Mouse (Mus musculus) stomach, postnatal 0 days (tissue): ENCODE measurements around the gene Cpa4. TPM values are rescaled to one million over a fixed set of nuclear protein-coding genes. Genes with fewer than 3 reads are reported as not detected.

Experiments
- ATAC-seq: fragments of 200-750 bp; cut with Nextera tagmentation; 2 replicates; pipeline ENCODE4 v1.8.0; 2017; ENCODE audit not compliant: low FRiP score, low TSS enrichment
- DNase-seq: peaks from one replicate; pipeline ENCODE4 v3.0.0-alpha.2; 2016; ENCODE audit warnings: low spot score
- H3K27ac ChIP-seq: fragments of 300-500 bp; sonication (generic); replicated peaks from 2 replicates; pipeline ENCODE4 v1.5.1; 2014; ENCODE audit warnings: mild to moderate bottlenecking, control low read depth
- H3K27me3 ChIP-seq: fragments of 300-500 bp; sonication (generic); 2 replicates; pipeline ENCODE4 v1.6.1; 2014; ENCODE audit warnings: low read length; ENCODE audit not compliant: control insufficient read depth, insufficient read depth
- H3K36me3 ChIP-seq: fragments of 300-500 bp; sonication (generic); 2 replicates; pipeline ENCODE4 v1.6.1; 2014; ENCODE audit warnings: low read length, mixed read lengths; ENCODE audit not compliant: control insufficient read depth, insufficient read depth
- H3K4me1 ChIP-seq: fragments of 300-500 bp; sonication (generic); replicated peaks from 2 replicates; pipeline ENCODE4 v1.6.1; 2014; ENCODE audit warnings: antibody characterized with exemption; ENCODE audit not compliant: control insufficient read depth, insufficient read depth
- H3K4me2 ChIP-seq: fragments of 300-500 bp; sonication (generic); replicated peaks from 2 replicates; pipeline ENCODE4 v1.6.1; 2014; ENCODE audit warnings: low read depth, mild to moderate bottlenecking, control low read depth, moderate library complexity
- H3K4me3 ChIP-seq: fragments of 300-500 bp; sonication (generic); 2 replicates; pipeline ENCODE4 v1.5.1; 2014; ENCODE audit warnings: low read depth, low read length, control low read depth
- H3K9ac ChIP-seq: fragments of 300-500 bp; sonication (generic); 2 replicates; pipeline ENCODE4 v1.6.1; 2014; ENCODE audit warnings: mild to moderate bottlenecking, low read length, control low read depth, mixed read lengths
- H3K9me3 ChIP-seq: fragments of 300-500 bp; sonication (generic); 2 replicates; pipeline ENCODE4 v1.6.1; 2016; ENCODE audit warnings: low read length; ENCODE audit not compliant: control insufficient read depth
- CTCF ChIP-seq: IDR thresholded peaks from 2 replicates; pipeline ENCODE4 v1.5.1; 2016; ENCODE audit warnings: antibody characterized with exemption, low read depth, mild to moderate bottlenecking, moderate library complexity
- EP300 ChIP-seq: optimal IDR thresholded peaks from 2 replicates; pipeline ENCODE3; 2016; ENCODE audit warnings: antibody characterized with exemption
- WGBS: fragments of 180-500 bp; shearing (Covaris S2); extraction: QIAGEN DNeasy Blood & Tissue Kit; methylation state at CpG from one replicate; pipeline ENCODE4 v1.1.7; 2014; 5-methylcytosine and 5-hydroxymethylcytosine counted together
- polyA plus RNA-seq: library from polyadenylated mRNA; unstranded; fragments of >200 nt; fragmentation: Nextera tagmentation; extraction: Ambion mirVana; gene quantifications from 2 replicates; pipeline ENCODE4 v1.2.1, GENCODE M21; 2015

The Cpa4 gene
- polyA plus RNA-seq, 1 experiment from 2014 or later = 32.7 TPM

DNA sequence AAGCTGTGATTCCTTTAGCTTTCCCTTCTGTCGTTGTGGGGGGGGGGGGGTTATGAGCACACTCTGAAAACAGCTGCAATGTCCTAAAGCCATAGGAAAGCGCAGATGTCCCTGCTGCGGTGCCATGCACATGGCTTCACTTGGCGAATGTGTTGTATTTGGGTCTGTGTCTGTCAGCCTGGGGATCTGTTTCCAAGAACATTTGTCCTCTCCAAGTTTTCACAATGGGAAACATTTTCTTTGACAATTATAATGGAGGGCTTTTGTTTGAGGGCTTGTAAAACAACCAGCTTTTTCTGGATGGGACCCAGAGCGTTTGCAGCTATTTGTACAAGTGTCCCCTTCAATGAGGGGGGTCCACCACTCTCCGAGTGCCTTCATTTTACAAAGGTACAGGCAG, 46.1 kb downstream of the Cpa4 start:
- TF ChIP-seq CTCF = no peak
- TF ChIP-seq EP300 = no peak

DNA sequence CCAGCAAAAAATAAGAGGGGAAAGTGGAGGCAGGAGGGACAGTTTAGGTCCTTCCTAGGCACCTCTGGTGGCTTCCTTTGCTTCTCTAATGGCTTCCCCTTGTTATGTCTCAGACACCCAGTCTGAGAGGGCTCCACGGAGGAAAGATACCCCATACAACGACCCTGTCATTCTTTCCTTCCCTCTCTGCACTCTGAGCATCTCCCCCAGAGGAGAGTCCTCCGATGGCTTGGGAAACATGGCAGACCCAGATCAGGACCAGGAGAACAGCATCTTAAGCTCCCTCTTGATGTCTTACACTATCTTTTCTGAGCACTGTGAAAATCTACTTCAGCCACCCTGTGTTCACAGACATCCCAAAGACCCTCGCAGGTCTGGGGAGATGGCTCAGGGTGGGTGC, 47.6 kb downstream of the Cpa4 start:
- no peaks in the 10 kb centered on the region for H3K36me3 ChIP-seq
- H3K4me3 ChIP-seq = no peak overlapping the region
- ATAC-seq = no peak
- peaks cover 5% of the 10 kb centered on the region; the same call in 1 of the 2 replicates for H3K4me1 ChIP-seq
- H3K9me3 ChIP-seq = no peaks in the 10 kb centered on the region
- TF ChIP-seq EP300 (no peak), CTCF (no peak)
- H3K4me2 ChIP-seq = no peak overlapping the region
- H3K9ac ChIP-seq = no peak overlapping the region
- WGBS = 50% methylated on average over 4 of the region's 4 CpGs
- DNase-seq = no peak
- no peaks in the 10 kb centered on the region for H3K27me3 ChIP-seq
- no peak overlapping the region for H3K27ac ChIP-seq

More for the DNA sequence above, 46.1 kb downstream of the Cpa4 start:
- Histone ChIP-seq H3K4me2 (no peak overlapping the region), H3K4me3 (no peak overlapping the region), H3K4me1 (peaks cover 5% of the 10 kb centered on the region; the same call in 1 of the 2 replicates), H3K9ac (no peak overlapping the region), H3K36me3 (no peaks in the 10 kb centered on the region), H3K9me3 (no peaks in the 10 kb centered on the region), H3K27me3 (no peaks in the 10 kb centered on the region), H3K27ac (no peak overlapping the region)
- WGBS = 77% methylated on average over 6 of the region's 6 CpGs
- DNase-seq (no peak), ATAC-seq (no peak)

- DNase-seq (no peak), ATAC-seq (no peak)
- H3K4me2 ChIP-seq = no peak overlapping the region
- H3K27me3 ChIP-seq = no peaks in the 10 kb centered on the region
- WGBS = 18% methylated on average over 8 of the region's 8 CpGs
- H3K27ac ChIP-seq = no peak overlapping the region
- no peak for TF ChIP-seq EP300
- no peak for TF ChIP-seq CTCF
- H3K4me3 ChIP-seq = no peak overlapping the region
- H3K9me3 ChIP-seq = no peaks in the 10 kb centered on the region
- no peaks in the 10 kb centered on the region for H3K36me3 ChIP-seq
- H3K9ac ChIP-seq = no peak overlapping the region
- H3K4me1 ChIP-seq = peaks cover 5% of the 10 kb centered on the region; the same call in 1 of the 2 replicates
Measured at GRCm38 (mm10) chr6:30616491-30616941, 48.3 kb downstream of the Cpa4 start.

- no peak overlapping the region; the same call in 1 of the 2 replicates for H3K4me3 ChIP-seq
- ATAC-seq = no peak
Measured at GRCm38 (mm10) chr6:30617020-30617958, 49.1 kb downstream of the Cpa4 start.

DNA sequence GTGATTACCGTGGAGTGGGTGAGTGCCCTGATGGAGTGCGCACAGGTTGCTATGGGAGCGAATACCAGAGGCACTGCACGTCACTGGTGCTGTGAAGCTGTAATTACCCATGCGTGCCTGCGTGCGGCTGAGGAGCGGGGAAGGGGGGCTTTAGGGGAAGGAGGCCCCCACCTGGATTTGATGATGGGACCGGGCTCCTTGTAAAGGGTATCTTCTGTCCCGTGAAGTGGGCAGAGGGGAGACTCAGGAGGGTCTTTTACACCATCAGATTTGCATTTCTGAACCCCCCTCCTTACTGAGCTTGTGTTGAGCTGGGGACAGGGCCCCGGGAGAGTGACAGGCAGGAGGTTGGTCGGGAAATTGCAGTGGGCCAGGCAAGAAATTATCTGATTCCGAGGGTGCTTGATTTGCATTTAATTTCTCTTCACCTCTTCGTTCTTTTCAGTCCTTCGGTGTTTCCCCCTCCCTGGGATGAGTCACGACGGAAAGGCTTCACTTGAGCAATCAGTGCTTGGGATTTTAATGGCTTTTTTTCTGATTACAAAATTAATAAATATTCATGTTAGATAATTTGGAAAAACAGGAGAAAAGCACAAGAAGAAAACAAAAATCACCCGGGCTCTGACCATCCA, 49.9 kb downstream of the Cpa4 start:
- Histone ChIP-seq H3K9me3 (no peaks in the 10 kb centered on the region), H3K4me3 (no peak overlapping the region; the same call in 1 of the 2 replicates), H3K27me3 (no peaks in the 10 kb centered on the region), H3K27ac (0 out of 2 replicates have a peak overlapping the region, but pooled peaks have one; percentile 6), H3K4me1 (peaks cover 5% of the 10 kb centered on the region; the same call in 1 of the 2 replicates), H3K9ac (peak overlapping the region; percentile 38), H3K36me3 (no peaks in the 10 kb centered on the region), H3K4me2 (peak overlapping the region; percentile 41)
- ATAC-seq (peak; percentile 75; the same call in 1 of the 2 replicates), DNase-seq (peak; percentile 34)
- TF ChIP-seq CTCF = peak; percentile 37; the same call in 1 of the 2 replicates
- no peak for TF ChIP-seq EP300
- WGBS = 24% methylated on average over 18 of the region's 18 CpGs

More at GRCm38 (mm10) chr6:30617020-30617958, 49.1 kb downstream of the Cpa4 start:
- Histone ChIP-seq H3K27ac (no peak overlapping the region), H3K9ac (peak overlapping the region; percentile 38; the same call in 1 of the 2 replicates), H3K9me3 (no peaks in the 10 kb centered on the region), H3K4me1 (peaks cover 5% of the 10 kb centered on the region; the same call in 1 of the 2 replicates), H3K4me2 (peak overlapping the region; percentile 41), H3K27me3 (no peaks in the 10 kb centered on the region), H3K36me3 (no peaks in the 10 kb centered on the region)
- TF ChIP-seq EP300 (no peak), CTCF (no peak)
- WGBS = 21% methylated on average over 13 of the region's 13 CpGs
- DNase-seq = no peak
